Mouse (Mus musculus) intestine, embryonic 14.5 days (tissue): Measurements from ENCODE around the gene Grb10. TPM values are rescaled to one million over a fixed set of nuclear protein-coding genes. Genes with fewer than 3 reads are reported as not detected.

Experiments
- ATAC-seq: fragments of 200-750 bp; cut with Nextera tagmentation; replicated peaks from 2 replicates; pipeline ENCODE4 v1.8.0; 2017; ENCODE audit warnings: low read depth, moderate number of reproducible peaks, moderate TSS enrichment, moderate library complexity; ENCODE audit not compliant: low FRiP score, low TSS enrichment
- DNase-seq: peaks from one replicate; pipeline ENCODE4 v3.0.0-alpha.2; 2018; ENCODE audit warnings: low spot score
- H3K27ac ChIP-seq: fragments of 300-500 bp; sonication (generic); 2 replicates; pipeline ENCODE4 v1.5.1; 2014; ENCODE audit warnings: low read depth, mild to moderate bottlenecking, control low read depth
- H3K27me3 ChIP-seq: fragments of 300-500 bp; sonication (generic); replicated peaks from 2 replicates; pipeline ENCODE4 v1.6.1; 2014; ENCODE audit warnings: low read length, control low read depth; ENCODE audit not compliant: control insufficient read depth, insufficient read depth
- H3K36me3 ChIP-seq: fragments of 300-500 bp; sonication (generic); 2 replicates; pipeline ENCODE4 v1.6.1; 2014; ENCODE audit warnings: low read length, control low read depth; ENCODE audit not compliant: control insufficient read depth, insufficient read depth
- H3K4me1 ChIP-seq: fragments of 300-500 bp; sonication (generic); replicated peaks from 2 replicates; pipeline ENCODE4 v1.6.1; 2014; ENCODE audit warnings: low read length, control low read depth, mixed read lengths; ENCODE audit not compliant: control insufficient read depth, insufficient read depth
- H3K4me2 ChIP-seq: fragments of 300-500 bp; sonication (generic); 2 replicates; pipeline ENCODE4 v1.6.1; 2014; ENCODE audit warnings: low read length
- H3K4me3 ChIP-seq: fragments of 300-500 bp; sonication (generic); 2 replicates; pipeline ENCODE4 v1.5.1; 2014; ENCODE audit warnings: low read depth, low read length, control low read depth, mixed read lengths
- H3K9ac ChIP-seq: fragments of 300-500 bp; sonication (generic); 2 replicates; pipeline ENCODE4 v1.6.1; 2014; ENCODE audit warnings: mild to moderate bottlenecking, low read length
- H3K9me3 ChIP-seq: fragments of 300-500 bp; sonication (generic); 2 replicates; pipeline ENCODE4 v1.6.1; 2016; ENCODE audit warnings: low read length, control low read depth; ENCODE audit not compliant: control insufficient read depth
- WGBS: fragments of 180-500 bp; shearing (Covaris S2); extraction: QIAGEN DNeasy Blood & Tissue Kit; methylation state at CpG from one replicate; pipeline ENCODE4 v1.1.7; 2014; 5-methylcytosine and 5-hydroxymethylcytosine counted together
- polyA plus RNA-seq: library from polyadenylated mRNA; unstranded; fragments of >200 nt; fragmentation: Nextera tagmentation; extraction: Ambion mirVana; gene quantifications from 2 replicates; pipeline ENCODE4 v1.2.1, GENCODE M21; 2014

Grb10 gene
- polyA plus RNA-seq, 1 experiment from 2014 or later: 233 TPM

- DNase-seq (peak; percentile 86), ATAC-seq (peak; percentile 69)
- Histone ChIP-seq H3K9ac (no peak overlapping the region), H3K4me3 (no peak overlapping the region), H3K27ac (peak overlapping the region; percentile 22; the same call in 1 of the 2 replicates), H3K36me3 (peaks cover 28% of the 10 kb centered on the region), H3K4me2 (no peak overlapping the region), H3K27me3 (no peaks in the 10 kb centered on the region), H3K9me3 (peaks cover 3% of the 10 kb centered on the region; the same call in 1 of the 2 replicates), H3K4me1 (peaks cover 8% of the 10 kb centered on the region)
- WGBS: 48% methylated on average over 8 of the region's 8 CpGs
These were observed 65.0 kb downstream of the Grb10 start for GRCm38 (mm10) chr11:11973366-11974014.

DNA sequence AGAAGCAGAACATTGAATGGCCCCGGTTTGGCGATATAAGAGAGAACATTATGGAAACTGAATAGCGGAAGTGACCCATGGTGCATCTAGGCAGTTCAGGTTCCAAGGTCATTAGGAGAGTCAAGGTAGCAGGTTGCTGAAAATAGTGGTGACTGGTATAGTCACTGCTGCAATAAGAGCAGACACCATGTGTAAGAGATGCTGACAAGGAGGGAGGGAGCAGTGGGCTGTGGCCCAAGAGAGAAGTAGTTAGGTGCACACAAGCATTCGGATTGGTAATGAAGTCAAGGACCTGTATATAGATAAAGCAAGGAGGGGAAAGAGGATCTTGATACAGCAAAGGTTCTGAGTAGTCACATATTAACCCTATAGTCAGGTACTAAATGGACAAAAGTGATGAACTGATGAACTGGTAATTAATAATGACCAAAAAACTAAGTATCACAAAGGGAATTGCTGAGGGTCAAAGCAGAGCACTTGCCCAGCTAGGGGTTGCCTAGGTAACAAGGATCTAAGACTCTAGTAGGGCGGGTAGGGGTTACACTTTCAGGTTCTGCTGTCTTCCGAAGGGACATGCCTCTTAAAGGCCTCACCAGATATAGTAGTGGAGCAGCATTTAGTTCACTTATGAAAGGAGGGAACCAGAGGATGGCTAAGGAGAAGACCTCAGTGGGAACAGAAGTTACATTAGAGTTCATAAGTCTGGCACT, 65.9 kb downstream of the Grb10 start:
- WGBS: 83% methylated on average over 6 of the region's 6 CpGs
- peaks cover 7% of the 10 kb centered on the region; the same call in 1 of the 2 replicates for H3K4me1 ChIP-seq

DNA sequence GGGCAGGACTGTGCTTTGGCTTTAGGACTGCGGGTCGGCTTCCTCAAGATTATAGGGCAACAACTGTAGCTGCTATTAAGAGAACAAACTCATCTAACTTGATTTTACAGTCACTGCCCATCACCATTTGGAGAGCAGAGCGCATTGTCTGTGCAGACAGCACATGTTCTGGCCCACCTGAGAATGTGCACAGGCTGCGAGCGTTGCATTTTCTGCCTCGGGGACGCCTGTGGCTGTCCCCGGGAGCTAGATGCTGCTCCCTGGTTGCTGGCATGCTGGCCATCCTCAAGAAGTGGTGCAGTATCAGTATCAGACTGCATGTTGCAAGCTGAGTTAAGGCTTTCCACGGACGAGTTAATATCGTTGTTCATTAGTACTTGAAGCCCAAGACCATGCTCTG, 68.2 kb downstream of the Grb10 start:
- Histone ChIP-seq H3K27ac (no peak overlapping the region), H3K4me3 (no peak overlapping the region), H3K9ac (no peak overlapping the region), H3K27me3 (no peaks in the 10 kb centered on the region), H3K36me3 (peaks cover 57% of the 10 kb centered on the region), H3K9me3 (peaks cover 3% of the 10 kb centered on the region; the same call in 1 of the 2 replicates), H3K4me1 (peaks cover 11% of the 10 kb centered on the region; the same call in 1 of the 2 replicates), H3K4me2 (no peak overlapping the region)
- ATAC-seq (no peak), DNase-seq (no peak)
- WGBS: 95% methylated on average over 11 of the region's 11 CpGs

More for the DNA sequence above, 65.9 kb downstream of the Grb10 start:
- peaks cover 38% of the 10 kb centered on the region for H3K36me3 ChIP-seq
- H3K9me3 ChIP-seq: peaks cover 3% of the 10 kb centered on the region; the same call in 1 of the 2 replicates
- no peaks in the 10 kb centered on the region for H3K27me3 ChIP-seq
- H3K27ac ChIP-seq: peak overlapping the region; percentile 22
- DNase-seq (no peak), ATAC-seq (no peak; the same call in 1 of the 2 replicates)
- no peak overlapping the region for H3K4me2 ChIP-seq
- H3K4me3 ChIP-seq: no peak overlapping the region
- H3K9ac ChIP-seq: no peak overlapping the region

DNA sequence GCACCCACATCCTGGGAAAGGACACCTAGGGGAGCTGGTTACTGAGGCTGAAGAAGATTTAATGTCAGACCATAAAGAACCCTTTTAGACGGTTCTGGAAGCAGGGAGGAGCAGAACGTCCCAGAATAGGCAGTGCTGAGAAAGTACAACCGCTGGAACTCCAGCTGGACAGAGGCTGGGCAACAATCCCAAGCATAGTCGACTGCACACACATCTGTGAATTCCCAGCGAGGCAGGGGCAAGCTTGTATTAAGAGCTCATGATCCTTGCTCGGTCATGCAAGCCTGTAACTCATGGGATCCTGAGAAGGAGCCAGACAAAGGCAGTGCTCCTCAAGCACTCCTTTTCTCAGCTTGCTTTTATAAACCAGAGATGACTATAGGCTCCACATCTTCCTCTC, 69.7 kb downstream of the Grb10 start:
- Histone ChIP-seq H3K4me3 (no peak overlapping the region), H3K9me3 (peaks cover 3% of the 10 kb centered on the region; the same call in 1 of the 2 replicates), H3K4me1 (peaks cover 9% of the 10 kb centered on the region; the same call in 1 of the 2 replicates), H3K36me3 (peaks cover 63% of the 10 kb centered on the region), H3K9ac (no peak overlapping the region), H3K4me2 (no peak overlapping the region), H3K27ac (peak overlapping the region; percentile 75), H3K27me3 (no peaks in the 10 kb centered on the region)
- ATAC-seq: no peak
- DNase-seq: no peak
- WGBS: 49% methylated on average over 6 of the region's 6 CpGs

- Histone ChIP-seq H3K27ac (no peak overlapping the region), H3K36me3 (peaks cover 63% of the 10 kb centered on the region), H3K4me1 (peaks cover 20% of the 10 kb centered on the region), H3K9me3 (peaks cover 3% of the 10 kb centered on the region; the same call in 1 of the 2 replicates), H3K9ac (no peak overlapping the region), H3K4me3 (no peak overlapping the region), H3K27me3 (no peaks in the 10 kb centered on the region), H3K4me2 (no peak overlapping the region)
- DNase-seq (no peak), ATAC-seq (no peak)
- 88% methylated on average over 8 of the region's 8 CpGs for WGBS
These were observed 71.0 kb downstream of the Grb10 start for GRCm38 (mm10) chr11:11967519-11967918.

DNA sequence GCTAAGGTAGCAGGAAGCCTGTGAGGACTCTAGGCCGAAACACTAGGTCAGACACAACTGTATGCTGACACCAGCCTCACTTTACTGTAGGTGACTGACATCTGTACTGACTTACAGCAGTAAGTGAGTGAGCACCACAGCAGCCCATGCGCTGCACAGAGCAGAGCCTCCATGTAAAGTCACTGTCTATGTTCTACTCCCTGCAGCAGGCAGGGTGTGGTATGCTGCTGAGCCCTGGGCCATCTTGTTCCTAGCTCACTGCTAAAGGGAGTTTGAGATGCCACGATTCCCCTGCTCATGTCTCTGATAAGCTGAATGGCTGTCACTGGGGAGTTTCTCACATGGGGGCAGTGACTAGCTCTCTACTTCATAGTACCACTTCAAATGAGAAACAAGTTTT, 72.3 kb downstream of the Grb10 start:
- Histone ChIP-seq H3K27me3 (no peaks in the 10 kb centered on the region), H3K27ac (no peak overlapping the region; the same call in 1 of the 2 replicates), H3K9me3 (peaks cover under 1% of the 10 kb centered on the region; the same call in 1 of the 2 replicates), H3K36me3 (peaks cover 65% of the 10 kb centered on the region), H3K4me1 (peaks cover 30% of the 10 kb centered on the region), H3K4me2 (no peak overlapping the region), H3K4me3 (no peak overlapping the region), H3K9ac (no peak overlapping the region)
- no peak for ATAC-seq
- 86% methylated on average over 3 of the region's 3 CpGs for WGBS
- DNase-seq: no peak

GRCm38 (mm10) chr11:11965501-11966125, 72.9 kb downstream of the Grb10 start:
- DNase-seq (no peak), ATAC-seq (no peak)
- no peak overlapping the region for H3K9ac ChIP-seq
- peaks cover 35% of the 10 kb centered on the region for H3K4me1 ChIP-seq
- H3K27me3 ChIP-seq: no peaks in the 10 kb centered on the region
- WGBS: 70% methylated on average over 12 of the region's 12 CpGs
- H3K4me2 ChIP-seq: no peak overlapping the region
- no peak overlapping the region; the same call in 1 of the 2 replicates for H3K27ac ChIP-seq
- H3K4me3 ChIP-seq: no peak overlapping the region
- H3K9me3 ChIP-seq: no peaks in the 10 kb centered on the region
- peaks cover 59% of the 10 kb centered on the region for H3K36me3 ChIP-seq

DNA sequence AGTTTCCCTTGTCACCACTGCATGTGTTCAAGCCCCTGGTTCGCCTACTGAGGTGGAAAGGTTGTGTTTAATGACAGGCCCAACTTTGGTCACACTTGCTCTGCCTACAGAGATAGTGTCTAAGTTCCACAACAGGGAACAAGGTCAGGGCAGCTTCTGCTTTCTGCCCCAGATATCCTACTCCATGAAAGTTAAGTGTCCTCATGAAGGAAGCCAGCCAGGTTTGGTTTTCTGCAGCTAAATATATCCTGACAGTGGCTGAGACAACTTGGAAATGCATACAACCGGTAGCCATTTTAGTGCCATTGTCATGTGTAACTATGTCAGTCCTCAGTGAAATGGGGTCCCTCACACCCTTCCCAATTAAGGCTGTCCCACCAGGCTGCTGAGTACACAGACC, 73.8 kb downstream of the Grb10 start:
- no peak for ATAC-seq
- peaks cover 60% of the 10 kb centered on the region for H3K36me3 ChIP-seq
- H3K4me3 ChIP-seq: no peak overlapping the region
- H3K4me2 ChIP-seq: no peak overlapping the region
- H3K9me3 ChIP-seq: no peaks in the 10 kb centered on the region
- no peak overlapping the region for H3K9ac ChIP-seq
- no peaks in the 10 kb centered on the region for H3K27me3 ChIP-seq
- peaks cover 43% of the 10 kb centered on the region for H3K4me1 ChIP-seq
- WGBS: 87% methylated on average over 2 of the region's 2 CpGs
- DNase-seq: no peak
- no peak overlapping the region; the same call in 1 of the 2 replicates for H3K27ac ChIP-seq
